In genomic region chr12:17691320-17691876, GRCm38 (mm10) we compare ENCODE assay signal across 8 mouse cellular contexts. TPM values are rescaled to one million over a fixed set of nuclear protein-coding genes. Genes with fewer than 3 reads are reported as not detected.
DNase-seq lines count a peak whose midpoint lies in the region; ATAC-seq and TF ChIP-seq lines count a peak whose summit lies in the region.

No protein-coding gene starts in this region.

- peak overlapping the region; percentile 73 for H3K4me2 ChIP-seq in embryonic facial prominence, embryonic 11.5 days (ENCODE audit: low read depth, low read length)
- peak overlapping the region; percentile 97 for H3K4me2 ChIP-seq in hindbrain, embryonic 13.5 days

- H3K27ac ChIP-seq in embryonic facial prominence, embryonic 11.5 days (replicated peaks; ENCODE audit: low read depth, low read length) = no peak overlapping the region
- H3K27ac ChIP-seq in hindbrain, embryonic 13.5 days = peak overlapping the region; percentile 20
- H3K27ac ChIP-seq in liver, adult 2 months (replicated peaks; ENCODE audit: insufficient read depth, low read depth, low read length) = peak overlapping the region; percentile 18; the same call in 1 of the 2 replicates

- H3K4me1 ChIP-seq in embryonic facial prominence, embryonic 11.5 days (ENCODE audit: control insufficient read depth, insufficient read depth, low read length) = no peaks in the 10 kb centered on the region
- peaks cover 37% of the 10 kb centered on the region for H3K4me1 ChIP-seq in hindbrain, embryonic 13.5 days (replicated peaks)
- H3K4me1 ChIP-seq in liver, adult 2 months (ENCODE audit: control insufficient read depth, insufficient read depth, low read length) = peaks cover 9% of the 10 kb centered on the region; the same call in 1 of the 2 replicates

- peak; percentile 25; the same call in 1 of the 2 replicates for ATAC-seq in embryonic facial prominence, embryonic 11.5 days (replicated peaks; ENCODE audit: insufficient number of reproducible peaks, low FRiP score, low TSS enrichment, low read depth)
- ATAC-seq in hindbrain, embryonic 13.5 days (ENCODE audit: low FRiP score) = peak; percentile 58
- ATAC-seq in frontal cortex, adult (ENCODE audit: low TSS enrichment) = no peak

- TF ChIP-seq CTCF in liver, adult 2 months (IDR thresholded peaks at IDR 0.05; ENCODE audit: low read depth, low read length) = no peak

- WGBS in embryonic facial prominence, embryonic 11.5 days = under 1% methylated on average over 30 of the region's 30 CpGs
- under 1% methylated on average over 30 of the region's 30 CpGs for WGBS in hindbrain, embryonic 13.5 days
- 1% methylated on average over 30 of the region's 30 CpGs for WGBS in liver, adult 2 months

- DNase-seq in CD4-positive helper T cell, adult 2 months (ENCODE audit: low read depth, low spot score) = peak; percentile 57
- DNase-seq in ES-CJ7 (ENCODE audit: low read depth, low spot score) = peak; percentile 7
- DNase-seq in embryonic facial prominence, embryonic 11.5 days (ENCODE audit: low spot score) = peak; percentile 42
- DNase-seq in liver, adult 2 months (ENCODE audit: extremely low read depth, low read depth, low spot score) = no peak
- peak; percentile 49 for DNase-seq in naive thymus-derived CD4-positive, alpha-beta T cell, adult 2 months (ENCODE audit: low read depth)
- no peak for DNase-seq in MN1 (ENCODE audit: low spot score)

- peak overlapping the region; percentile 71 for H3K4me3 ChIP-seq in embryonic facial prominence, embryonic 11.5 days (ENCODE audit: low read depth, low read length)
- H3K4me3 ChIP-seq in hindbrain, embryonic 13.5 days = peak overlapping the region; percentile 58
- peak overlapping the region; percentile 92 for H3K4me3 ChIP-seq in liver, adult 2 months (ENCODE audit: insufficient read depth, low read depth, low read length)

- no peak for TF ChIP-seq POLR2A in liver, adult 2 months (IDR thresholded peaks at IDR 0.05; ENCODE audit: extremely low read depth, insufficient read depth, low read length)

- no peaks in the 10 kb centered on the region for H3K27me3 ChIP-seq in embryonic facial prominence, embryonic 11.5 days (ENCODE audit: control insufficient read depth, insufficient read depth, low read length)
- H3K27me3 ChIP-seq in hindbrain, embryonic 13.5 days = 0 out of 2 replicates have a peak, but pooled peaks cover 7% of the 10 kb centered on the region
- H3K27me3 ChIP-seq in liver, adult 2 months (ENCODE audit: control insufficient read depth, insufficient read depth, low read length) = no peaks in the 10 kb centered on the region

- peaks cover 23% of the 10 kb centered on the region for H3K79me2 ChIP-seq in liver, adult 2 months (ENCODE audit: control insufficient read depth, insufficient read depth, low read length)

- peak overlapping the region; percentile 64 for H3K9ac ChIP-seq in embryonic facial prominence, embryonic 11.5 days (replicated peaks; ENCODE audit: low read length)
- H3K9ac ChIP-seq in hindbrain, embryonic 13.5 days = peak overlapping the region; percentile 79
- H3K9ac ChIP-seq in liver, adult 2 months (ENCODE audit: low read depth, low read length) = peak overlapping the region; percentile 89

- H3K9me3 ChIP-seq in embryonic facial prominence, embryonic 11.5 days (replicated peaks; ENCODE audit: control insufficient read depth, low read length) = no peaks in the 10 kb centered on the region
- no peaks in the 10 kb centered on the region for H3K9me3 ChIP-seq in hindbrain, embryonic 13.5 days

- H3K36me3 ChIP-seq in embryonic facial prominence, embryonic 11.5 days (replicated peaks; ENCODE audit: control insufficient read depth, insufficient read depth, low read depth, low read length) = no peaks in the 10 kb centered on the region
- H3K36me3 ChIP-seq in hindbrain, embryonic 13.5 days = no peaks in the 10 kb centered on the region
- no peaks in the 10 kb centered on the region for H3K36me3 ChIP-seq in liver, adult 2 months (ENCODE audit: control insufficient read depth, insufficient read depth, low read length)

RNA-seq across cellular contexts. Expression of gene Hpcal1, which starts 0.7 kb away (rescaled TPM):
- 35.1 and 43.4 TPM in 2 replicates for polyA plus RNA-seq in embryonic facial prominence, embryonic 11.5 days (2014; fragmentation: Nextera tagmentation; extraction: Ambion mirVana)
- polyA plus RNA-seq in hindbrain, embryonic 13.5 days (2015; fragmentation: Nextera tagmentation; extraction: Ambion mirVana) = 77.6 and 79.9 TPM in 2 replicates
- total RNA-seq in liver, adult 2 months (2014; rRNA removed) = 8.5 and 10.5 TPM in 2 replicates
- 16.6 and 23.2 TPM in 2 replicates for polyA plus RNA-seq in liver, adult 2 months (2012; rRNA removed)

Comparison
In these comparisons a context has a peak if more than half of its experiments do, and no peak if none do; other contexts are left out.
1. DNase-seq: peak in CD4-positive helper T cell, adult 2 months (single experiment), ES-CJ7 (single experiment), embryonic facial prominence, embryonic 11.5 days (single experiment) and naive thymus-derived CD4-positive, alpha-beta T cell, adult 2 months (single experiment); none in liver, adult 2 months (single experiment) and MN1 (single experiment).
2. Peak in every context shown above with its lines, with median percentiles within 50 percentile points of each other: H3K4me3 ChIP-seq and H3K9ac ChIP-seq.